Mouse (Mus musculus) limb, embryonic 14.5 days (tissue): ENCODE data around the gene Rnf207. TPM values are rescaled to one million over a fixed set of nuclear protein-coding genes. Genes with fewer than 3 reads are reported as not detected.

Source experiments
- ATAC-seq: fragments of 200-750 bp; cut with Nextera tagmentation; 2 replicates; pipeline ENCODE4 v1.8.0; 2017; ENCODE audit warnings: low read depth, moderate number of reproducible peaks, moderate TSS enrichment; ENCODE audit not compliant: low FRiP score
- DNase-seq: peaks from one replicate; pipeline ENCODE4 v3.0.0-alpha.2; 2015; ENCODE audit warnings: low spot score
- H3K27ac ChIP-seq: fragments of 300-500 bp; sonication (generic); replicated peaks from 2 replicates; pipeline ENCODE4 v1.5.1; 2014; ENCODE audit warnings: low read depth, mild to moderate bottlenecking, low read length, moderate library complexity, mixed read lengths
- H3K27me3 ChIP-seq: fragments of 300-500 bp; sonication (generic); 2 replicates; pipeline ENCODE4 v1.6.1; 2014; ENCODE audit warnings: low read length, mixed read lengths; ENCODE audit not compliant: control insufficient read depth, insufficient read depth
- H3K36me3 ChIP-seq: fragments of 300-500 bp; sonication (generic); 2 replicates; pipeline ENCODE4 v1.6.1; 2014; ENCODE audit warnings: mild to moderate bottlenecking, low read length, moderate library complexity, mixed read lengths; ENCODE audit not compliant: control insufficient read depth, insufficient read depth
- H3K4me1 ChIP-seq: fragments of 300-500 bp; sonication (generic); 2 replicates; pipeline ENCODE4 v1.6.1; 2014; ENCODE audit warnings: antibody characterized with exemption, low read length, mixed read lengths; ENCODE audit not compliant: control insufficient read depth, insufficient read depth
- H3K4me2 ChIP-seq: fragments of 300-500 bp; sonication (generic); replicated peaks from 2 replicates; pipeline ENCODE4 v1.6.1; 2014; ENCODE audit warnings: low read depth, mild to moderate bottlenecking, low read length, moderate library complexity; ENCODE audit not compliant: severe bottlenecking
- H3K4me3 ChIP-seq: fragments of 300-500 bp; sonication (generic); replicated peaks from 2 replicates; pipeline ENCODE4 v1.5.1; 2014; ENCODE audit warnings: low read length
- H3K9ac ChIP-seq: fragments of 300-500 bp; sonication (generic); 2 replicates; pipeline ENCODE4 v1.6.1; 2014; ENCODE audit warnings: mild to moderate bottlenecking, low read depth, low read length, moderate library complexity; ENCODE audit not compliant: severe bottlenecking
- H3K9me3 ChIP-seq: fragments of 300-500 bp; sonication (generic); 2 replicates; pipeline ENCODE4 v1.6.1; 2016; ENCODE audit warnings: low read length; ENCODE audit not compliant: control insufficient read depth
- POLR2A ChIP-seq: fragments of 200-500 bp; IDR thresholded peaks from 2 replicates; pipeline ENCODE4 v1.8.0; 2012; ENCODE audit warnings: inconsistent platforms, mild to moderate bottlenecking, moderate library complexity, borderline replicate concordance; ENCODE audit not compliant: insufficient read depth, insufficient read length; ENCODE audit errors: extremely low read depth
- WGBS: fragments of 180-500 bp; shearing (Covaris S2); extraction: QIAGEN DNeasy Blood & Tissue Kit; methylation state at CpG from one replicate; pipeline ENCODE4 v1.1.7; 2014; 5-methylcytosine and 5-hydroxymethylcytosine counted together
- polyA plus RNA-seq, 2 experiments: library from polyadenylated mRNA; depleted of rRNA in 1 of 2; stranded (reverse) in 1 of 2; unstranded in 1 of 2; fragments of >200 nt; fragmentation: Nextera tagmentation in 1 of 2; extraction: Ambion mirVana in 1 of 2; gene quantifications; 2 replicates each; pipeline versions ENCODE4 v1.2.1 to v1.2.3; 2012 to 2014

Rnf207 gene
- polyA plus RNA-seq, 2 experiments = 0.50 to 0.92 TPM

- Histone ChIP-seq H3K27me3 (peaks cover 15% of the 10 kb centered on the region), H3K36me3 (peaks cover 26% of the 10 kb centered on the region), H3K9me3 (no peaks in the 10 kb centered on the region), H3K27ac (peak within 1 kb of the TSS; percentile 58; the same call in 1 of the 2 replicates), H3K4me2 (peak within 1 kb of the TSS; percentile 96), H3K9ac (peak within 1 kb of the TSS; percentile 95), H3K4me1 (peaks cover 11% of the 10 kb centered on the region), H3K4me3 (peak within 1 kb of the TSS; percentile 95)
- ATAC-seq (peak; percentile 97), DNase-seq (peak; percentile 98)
- under 1% methylated on average over 100 of the region's 119 CpGs for WGBS
- peak; percentile 54; the same call in 1 of the 2 replicates for TF ChIP-seq POLR2A
Measured at GRCm38 (mm10) chr4:152296874-152297861, 21.6 kb downstream of the Rnf207 start, which contains the start of gene Icmt. Gene Icmt, plus strand, starts transcription at chr4:152297227.

DNA sequence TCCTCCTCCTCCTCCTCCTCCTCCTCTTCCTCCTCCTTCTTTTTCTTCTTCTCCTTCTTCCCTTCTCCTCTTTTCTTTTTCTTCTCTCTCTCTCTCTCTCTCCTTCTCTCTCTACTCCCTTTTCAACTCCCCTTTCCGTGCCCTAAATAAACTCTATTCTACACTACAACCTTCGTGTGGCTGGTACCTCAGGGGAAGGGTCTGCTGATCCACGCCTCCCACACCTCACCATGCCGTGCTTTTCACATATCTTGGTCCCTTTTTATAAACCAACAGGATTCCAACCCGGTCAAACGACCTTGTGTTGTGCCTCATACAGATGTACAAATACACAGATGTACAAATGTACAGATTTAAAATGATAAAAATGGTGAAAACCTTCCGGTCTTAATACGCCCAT is 22.4 kb downstream of the Rnf207 start:
- no peaks in the 10 kb centered on the region for H3K9me3 ChIP-seq
- 18% methylated on average over 8 of the region's 8 CpGs for WGBS
- ATAC-seq = no peak
- peak overlapping the region; percentile 95 for H3K4me3 ChIP-seq
- H3K4me2 ChIP-seq = peak overlapping the region; percentile 54
- TF ChIP-seq POLR2A = no peak
- peaks cover 18% of the 10 kb centered on the region for H3K36me3 ChIP-seq
- peaks cover 23% of the 10 kb centered on the region for H3K27me3 ChIP-seq
- no peak overlapping the region for H3K27ac ChIP-seq
- DNase-seq = no peak
- H3K9ac ChIP-seq = peak overlapping the region; percentile 40; the same call in 1 of the 2 replicates
- H3K4me1 ChIP-seq = peaks cover 11% of the 10 kb centered on the region

DNA sequence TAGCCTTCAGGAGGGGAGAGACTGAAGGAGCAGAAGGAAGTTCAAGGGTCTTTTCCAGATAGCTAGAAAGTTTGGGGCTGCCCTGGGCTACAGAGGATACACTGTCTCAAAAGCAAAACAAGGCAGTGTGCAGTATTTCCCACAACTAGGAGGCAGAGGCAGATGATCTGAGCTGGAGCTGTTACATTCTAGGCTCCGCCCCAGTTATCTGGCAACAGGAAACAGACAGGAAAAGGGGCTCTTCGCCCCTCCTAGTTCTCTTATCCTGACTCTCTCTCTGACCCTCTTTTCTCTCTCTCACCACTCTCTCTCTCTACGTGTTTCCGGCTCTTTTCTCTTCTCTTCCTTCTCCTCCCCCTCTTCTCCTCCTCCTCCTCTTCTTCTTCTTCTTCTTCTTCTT is 22.9 kb downstream of the Rnf207 start:
- no peak overlapping the region for H3K9ac ChIP-seq
- H3K4me3 ChIP-seq = no peak overlapping the region
- H3K36me3 ChIP-seq = peaks cover 14% of the 10 kb centered on the region
- no peaks in the 10 kb centered on the region for H3K9me3 ChIP-seq
- ATAC-seq (no peak), DNase-seq (no peak)
- H3K4me1 ChIP-seq = peaks cover 11% of the 10 kb centered on the region
- no peak for TF ChIP-seq POLR2A
- H3K27me3 ChIP-seq = peaks cover 28% of the 10 kb centered on the region
- H3K4me2 ChIP-seq = no peak overlapping the region
- no peak overlapping the region for H3K27ac ChIP-seq
- WGBS = 53% methylated on average over 4 of the region's 4 CpGs

GRCm38 (mm10) chr4:152294188-152294929 is 24.4 kb downstream of the Rnf207 start:
- H3K36me3 ChIP-seq = peaks cover under 1% of the 10 kb centered on the region; the same call in 1 of the 2 replicates
- TF ChIP-seq POLR2A = no peak
- no peak overlapping the region for H3K4me3 ChIP-seq
- H3K9ac ChIP-seq = no peak overlapping the region
- H3K4me1 ChIP-seq = peaks cover 11% of the 10 kb centered on the region
- no peak for ATAC-seq
- DNase-seq = no peak
- no peaks in the 10 kb centered on the region for H3K9me3 ChIP-seq
- no peak overlapping the region for H3K27ac ChIP-seq
- WGBS = 39% methylated on average over 10 of the region's 10 CpGs
- H3K27me3 ChIP-seq = peaks cover 42% of the 10 kb centered on the region
- no peak overlapping the region for H3K4me2 ChIP-seq
